Mouse (Mus musculus) retina, postnatal 1 day (tissue): Measurements from ENCODE around the gene F12.

Experiments
- DNase-seq: peaks from one replicate; pipeline ENCODE4 v3.0.0-alpha.2; 2012

Gene F12

GRCm38 (mm10) chr13:55370234-55370633 is 56.4 kb downstream of the F12 start:
- no peak for DNase-seq

DNA sequence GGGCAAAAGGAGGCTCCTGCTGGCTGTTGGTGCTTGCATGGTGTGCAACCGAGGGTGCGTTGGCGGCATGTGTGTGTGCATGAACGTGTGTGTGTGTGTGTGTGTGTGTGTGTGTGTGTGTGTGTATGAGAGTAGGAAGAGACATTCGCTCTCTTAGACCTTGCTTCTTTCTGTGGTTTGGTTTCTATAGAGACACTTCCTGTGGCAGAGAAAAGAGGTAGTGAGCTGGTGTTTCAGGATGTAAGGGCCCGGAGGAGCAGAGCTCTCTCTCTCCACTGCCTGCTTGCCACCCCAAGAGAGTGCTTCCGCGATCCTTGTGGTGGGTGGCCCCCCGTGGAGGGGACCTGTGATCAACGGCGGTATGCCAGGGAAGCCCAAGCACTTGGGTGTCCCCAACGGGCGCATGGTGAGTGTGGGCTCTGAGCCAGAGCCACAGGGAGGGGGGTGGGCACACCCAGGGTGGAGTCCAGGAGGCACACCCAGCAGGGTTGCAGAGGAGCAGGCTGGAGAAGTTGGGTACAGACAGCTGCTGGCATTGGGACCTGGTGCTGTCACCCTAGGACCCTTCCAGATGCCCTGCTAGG is 57.0 kb downstream of the F12 start, which contains the start of gene Rgs14:
Gene Rgs14, plus strand, starts transcription at position 202 of the 584 bp plus-strand sequence.
- DNase-seq: no peak

- DNase-seq: no peak
These were observed 58.2 kb downstream of the F12 start for GRCm38 (mm10) chr13:55368401-55368800.
